Mouse (Mus musculus): Measurements from ENCODE around the gene Zswim5.
A peak's percentile ranks its signal among the peaks of the same experiment; 100 is the strongest.

Gene Zswim5

GRCm38 (mm10) chr4:117001957-117002356 lies 124.8 kb downstream of the Zswim5 start:
- no peak for ATAC-seq (ENCODE audit: insufficient number of reproducible peaks, low FRiP score, low TSS enrichment)

- ATAC-seq (ENCODE audit: insufficient number of reproducible peaks, low FRiP score, low TSS enrichment): peak; percentile 56; the same call in 1 of the 2 replicates
These were observed 125.7 kb downstream of the Zswim5 start for GRCm38 (mm10) chr4:117002543-117003521.

- no peak for ATAC-seq (ENCODE audit: insufficient number of reproducible peaks, low FRiP score, low TSS enrichment)
These were observed 127.5 kb downstream of the Zswim5 start for GRCm38 (mm10) chr4:117004649-117005048.

- ATAC-seq (ENCODE audit: insufficient number of reproducible peaks, low FRiP score, low TSS enrichment): no peak
These were observed 128.6 kb downstream of the Zswim5 start for GRCm38 (mm10) chr4:117005611-117006400.

GRCm38 (mm10) chr4:117007058-117007457 lies 129.9 kb downstream of the Zswim5 start:
- ATAC-seq (ENCODE audit: insufficient number of reproducible peaks, low FRiP score, low TSS enrichment): no peak

- ATAC-seq (ENCODE audit: insufficient number of reproducible peaks, low FRiP score, low TSS enrichment): no peak
These were observed 133.1 kb downstream of the Zswim5 start for GRCm38 (mm10) chr4:117010231-117010630.

GRCm38 (mm10) chr4:117013596-117013995 lies 136.4 kb downstream of the Zswim5 start:
- ATAC-seq (ENCODE audit: insufficient number of reproducible peaks, low FRiP score, low TSS enrichment): no peak

- no peak for ATAC-seq (ENCODE audit: insufficient number of reproducible peaks, low FRiP score, low TSS enrichment)
These were observed 137.8 kb downstream of the Zswim5 start for GRCm38 (mm10) chr4:117014901-117015415.

GRCm38 (mm10) chr4:117017738-117018137 lies 140.6 kb downstream of the Zswim5 start:
- no peak for ATAC-seq (ENCODE audit: insufficient number of reproducible peaks, low FRiP score, low TSS enrichment)

- ATAC-seq (ENCODE audit: insufficient number of reproducible peaks, low FRiP score, low TSS enrichment): no peak
These were observed 141.2 kb downstream of the Zswim5 start for GRCm38 (mm10) chr4:117018327-117018726.

GRCm38 (mm10) chr4:117019206-117020134 lies 142.3 kb downstream of the Zswim5 start, which contains the start of gene Eif2b3:
Gene Eif2b3 (plus strand): TSS chr4:117019402.
- peak; percentile 97 for ATAC-seq (ENCODE audit: insufficient number of reproducible peaks, low FRiP score, low TSS enrichment)

GRCm38 (mm10) chr4:117023469-117023868 lies 146.3 kb downstream of the Zswim5 start:
- ATAC-seq (ENCODE audit: insufficient number of reproducible peaks, low FRiP score, low TSS enrichment): no peak

GRCm38 (mm10) chr4:117031105-117031504 lies 153.9 kb downstream of the Zswim5 start:
- ATAC-seq (ENCODE audit: insufficient number of reproducible peaks, low FRiP score, low TSS enrichment): no peak

All from cerebellum, adult (tissue).